Mouse (Mus musculus) erythroblast, embryonic 14.5 days (primary cell): ENCODE measurements at regions not wholly inside any gene's neighbourhood (a gene's known extent, or its start where the extent isn't known, plus 50 kb on each side); places are given as distances from the start of the nearest gene placed in this dataset.

Experiments
- H3K27me3 ChIP-seq: 2 replicates; pipeline ENCODE4 v1.6.1; 2012; ENCODE audit warnings: inconsistent platforms; ENCODE audit not compliant: control insufficient read depth
- H3K36me3 ChIP-seq: 2 replicates; pipeline ENCODE4 v1.6.1; 2012; ENCODE audit warnings: mild to moderate bottlenecking, inconsistent platforms; ENCODE audit not compliant: control insufficient read depth
- H3K4me1 ChIP-seq: 2 replicates; pipeline ENCODE4 v1.6.1; 2012; ENCODE audit warnings: inconsistent platforms; ENCODE audit not compliant: control insufficient read depth
- H3K4me3 ChIP-seq: replicated peaks from 2 replicates; pipeline ENCODE3; 2012; ENCODE audit warnings: moderate library complexity, mild to moderate bottlenecking, inconsistent platforms
- H3K9me3 ChIP-seq: 2 replicates; pipeline ENCODE4 v1.6.1; 2012; ENCODE audit warnings: low read length, inconsistent platforms, mixed read lengths; ENCODE audit not compliant: control insufficient read depth
- GATA1 ChIP-seq: IDR thresholded peaks from 2 replicates; pipeline ENCODE4 v1.6.1; 2012; ENCODE audit warnings: low read length, inconsistent platforms, mixed read lengths
- TAL1 ChIP-seq: IDR thresholded peaks from 3 replicates; pipeline ENCODE4 v1.6.1; 2012; ENCODE audit warnings: low read length, inconsistent platforms, mixed read lengths

- Histone ChIP-seq H3K36me3 (no peaks in the 10 kb centered on the region), H3K27me3 (no peaks in the 10 kb centered on the region), H3K9me3 (no peaks in the 10 kb centered on the region), H3K4me1 (no peaks in the 10 kb centered on the region), H3K4me3 (no peak overlapping the region)
- TF ChIP-seq TAL1 (no peak), GATA1 (no peak)
Measured at GRCm38 (mm10) chr4:56230451-56230850, 509.4 kb upstream of the Gm26657 start.

GRCm38 (mm10) chr4:56226493-56226892 is 513.4 kb upstream of the Gm26657 start:
- TF ChIP-seq GATA1 (no peak), TAL1 (no peak)
- Histone ChIP-seq H3K36me3 (no peaks in the 10 kb centered on the region), H3K27me3 (no peaks in the 10 kb centered on the region), H3K4me1 (no peaks in the 10 kb centered on the region), H3K9me3 (no peaks in the 10 kb centered on the region), H3K4me3 (no peak overlapping the region)

GRCm38 (mm10) chr4:56224542-56224941 is 515.3 kb upstream of the Gm26657 start:
- H3K4me3 ChIP-seq: no peak overlapping the region
- no peaks in the 10 kb centered on the region for H3K4me1 ChIP-seq
- no peaks in the 10 kb centered on the region for H3K27me3 ChIP-seq
- TF ChIP-seq GATA1: no peak
- H3K9me3 ChIP-seq: no peaks in the 10 kb centered on the region
- no peaks in the 10 kb centered on the region for H3K36me3 ChIP-seq

GRCm38 (mm10) chr4:56222023-56222776 is 517.7 kb upstream of the Gm26657 start:
- no peaks in the 10 kb centered on the region for H3K4me1 ChIP-seq
- no peaks in the 10 kb centered on the region for H3K36me3 ChIP-seq
- H3K4me3 ChIP-seq: no peak overlapping the region
- no peaks in the 10 kb centered on the region for H3K9me3 ChIP-seq
- TF ChIP-seq TAL1 (no peak), GATA1 (no peak)
- no peaks in the 10 kb centered on the region for H3K27me3 ChIP-seq

DNA sequence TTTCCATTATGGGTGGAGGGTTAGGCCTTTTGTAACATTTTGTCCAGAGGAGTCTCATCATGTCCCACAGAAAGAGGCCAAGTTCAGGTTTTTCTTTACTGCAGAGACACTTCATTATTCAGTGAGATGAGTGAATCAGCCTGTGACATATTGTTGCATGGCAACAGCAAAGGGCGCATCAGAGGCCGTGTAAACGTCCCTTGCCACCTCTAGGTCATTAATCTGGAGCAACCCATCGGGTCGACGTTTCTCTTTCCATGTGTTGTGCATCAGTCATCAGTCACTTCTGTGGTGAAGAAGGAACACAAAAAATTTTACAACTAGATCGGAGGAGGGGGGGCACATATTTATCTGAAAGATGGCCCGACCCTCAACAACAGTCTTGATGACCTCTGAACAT is 519.3 kb upstream of the Gm26657 start:
- Histone ChIP-seq H3K9me3 (no peaks in the 10 kb centered on the region), H3K27me3 (no peaks in the 10 kb centered on the region), H3K4me1 (no peaks in the 10 kb centered on the region), H3K4me3 (no peak overlapping the region), H3K36me3 (no peaks in the 10 kb centered on the region)
- TF ChIP-seq TAL1 (no peak), GATA1 (no peak)

DNA sequence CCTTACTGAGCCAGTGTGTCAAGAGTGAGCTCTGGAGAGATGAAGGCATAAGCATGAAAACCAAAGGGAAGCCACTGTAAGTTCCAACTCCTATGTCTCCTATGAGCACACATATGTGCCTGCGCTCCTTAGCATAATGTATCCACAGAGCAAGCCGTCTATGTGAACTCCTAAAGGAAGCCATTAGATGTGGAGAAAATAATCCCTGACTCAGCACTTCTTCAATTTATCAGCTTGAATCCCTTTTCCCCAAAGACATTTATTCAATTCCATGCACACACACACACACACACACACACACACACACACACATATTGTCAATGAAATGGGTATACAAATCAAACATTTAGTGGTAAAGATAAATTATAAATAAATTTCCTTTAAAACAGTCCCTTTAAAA is 530.4 kb upstream of the Gm26657 start:
- H3K9me3 ChIP-seq: no peaks in the 10 kb centered on the region
- TF ChIP-seq TAL1: no peak
- TF ChIP-seq GATA1: no peak
- H3K4me3 ChIP-seq: no peak overlapping the region
- H3K27me3 ChIP-seq: no peaks in the 10 kb centered on the region
- H3K36me3 ChIP-seq: no peaks in the 10 kb centered on the region
- no peaks in the 10 kb centered on the region for H3K4me1 ChIP-seq

DNA sequence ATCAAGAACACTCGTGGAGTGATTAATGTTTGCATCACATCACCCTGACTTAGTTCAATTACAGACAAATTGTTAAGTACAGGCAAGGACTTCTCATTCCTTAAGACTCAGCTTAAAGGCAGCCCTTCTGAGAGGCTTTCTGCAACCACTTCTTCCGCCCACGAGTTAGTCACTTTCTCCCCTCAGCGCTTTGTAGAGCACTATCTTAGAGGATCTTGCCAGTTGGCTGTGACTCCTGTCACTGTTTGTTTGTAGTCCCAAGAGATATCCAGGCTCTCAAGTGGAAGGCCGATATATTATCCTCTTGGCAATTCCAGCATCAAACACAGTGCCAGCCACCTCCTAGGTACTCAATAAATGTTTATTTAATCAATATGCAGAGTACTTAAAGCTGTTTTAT is 532.1 kb upstream of the Gm26657 start:
- H3K4me3 ChIP-seq: no peak overlapping the region
- H3K4me1 ChIP-seq: no peaks in the 10 kb centered on the region
- no peak for TF ChIP-seq TAL1
- no peaks in the 10 kb centered on the region for H3K27me3 ChIP-seq
- H3K36me3 ChIP-seq: no peaks in the 10 kb centered on the region
- no peaks in the 10 kb centered on the region for H3K9me3 ChIP-seq

GRCm38 (mm10) chr4:56205069-56205468 is 534.8 kb upstream of the Gm26657 start:
- H3K4me3 ChIP-seq: no peak overlapping the region
- no peaks in the 10 kb centered on the region for H3K36me3 ChIP-seq
- TF ChIP-seq TAL1: no peak
- TF ChIP-seq GATA1: no peak
- H3K27me3 ChIP-seq: no peaks in the 10 kb centered on the region
- no peaks in the 10 kb centered on the region for H3K4me1 ChIP-seq
- H3K9me3 ChIP-seq: no peaks in the 10 kb centered on the region

DNA sequence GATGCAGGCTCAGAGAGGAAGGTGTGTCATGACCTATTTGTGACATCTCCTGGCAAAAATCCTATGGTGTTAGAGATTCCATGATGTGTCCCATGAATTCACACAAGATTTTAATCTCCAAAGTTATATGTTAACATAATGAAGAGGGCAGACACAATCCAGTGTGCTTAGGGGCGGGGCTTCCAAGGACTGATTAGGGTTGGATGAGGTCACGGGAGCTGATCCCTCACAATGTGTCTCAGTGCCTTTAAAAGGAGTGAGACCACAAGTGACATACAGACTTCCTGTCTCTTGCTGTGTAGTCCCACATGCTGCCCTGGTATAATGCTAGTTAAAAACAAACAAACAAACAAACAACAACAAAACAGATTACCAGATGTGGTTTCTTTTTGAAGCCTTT is 546.5 kb upstream of the Gm26657 start:
- H3K4me3 ChIP-seq: no peak overlapping the region
- no peaks in the 10 kb centered on the region for H3K9me3 ChIP-seq
- H3K4me1 ChIP-seq: no peaks in the 10 kb centered on the region
- H3K27me3 ChIP-seq: no peaks in the 10 kb centered on the region
- TF ChIP-seq TAL1 (no peak), GATA1 (no peak)
- H3K36me3 ChIP-seq: no peaks in the 10 kb centered on the region

GRCm38 (mm10) chr4:56192516-56192915 is 547.4 kb upstream of the Gm26657 start:
- no peaks in the 10 kb centered on the region for H3K9me3 ChIP-seq
- no peaks in the 10 kb centered on the region for H3K4me1 ChIP-seq
- no peaks in the 10 kb centered on the region for H3K27me3 ChIP-seq
- no peak overlapping the region for H3K4me3 ChIP-seq
- no peaks in the 10 kb centered on the region for H3K36me3 ChIP-seq
- TF ChIP-seq GATA1: no peak
- TF ChIP-seq TAL1: no peak
